ENCODE assay signal across 30 mouse cellular contexts in the genomic region with DNA sequence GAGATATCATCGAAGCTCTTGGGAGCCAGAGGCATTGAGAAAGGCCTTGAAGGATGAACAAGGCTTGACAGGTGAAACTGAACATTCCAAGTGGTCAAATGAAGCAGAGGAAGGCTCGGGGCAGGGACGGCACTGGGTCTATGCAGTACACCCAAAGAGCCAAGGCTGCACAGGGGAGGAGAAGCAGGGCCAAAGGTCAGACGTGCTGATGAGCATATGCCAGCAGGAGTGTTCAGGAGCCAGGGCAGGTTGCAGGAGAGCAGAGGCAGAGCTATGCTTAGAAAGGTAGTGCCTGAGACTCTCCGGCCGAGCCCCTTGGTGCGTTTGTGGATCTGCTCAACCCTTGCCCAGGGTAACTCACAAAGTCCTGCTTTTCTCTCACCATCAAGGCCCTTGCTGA.
"Had no signal": no experiment of that assay in that cellular context is flagged by ENCODE, and none has a peak within 500 bp of the region (broad histone marks: within the 10 kb centered on the region; RNA-seq: fewer than 3 reads in every experiment).

No protein-coding gene starts in this region.

- H3K27ac ChIP-seq: heart, embryonic 10.5 days; heart, embryonic 13.5 days; heart, embryonic 15.5 days; hindbrain, embryonic 10.5 days; hindbrain, embryonic 12.5 days; hindbrain, embryonic 14.5 days; hindbrain, embryonic 15.5 days; hindbrain, postnatal 0 days; intestine, embryonic 15.5 days; kidney, postnatal 0 days had no signal

- H3K27me3 ChIP-seq: heart, embryonic 12.5 days; heart, embryonic 13.5 days; heart, embryonic 15.5 days; hindbrain, embryonic 12.5 days; hindbrain, embryonic 15.5 days; intestine, embryonic 15.5 days had no signal

- H3K4me2 ChIP-seq: heart, embryonic 11.5 days; heart, embryonic 12.5 days; heart, embryonic 13.5 days; heart, embryonic 15.5 days; hindbrain, embryonic 12.5 days; hindbrain, embryonic 14.5 days; hindbrain, embryonic 15.5 days; intestine, embryonic 15.5 days had no signal

- H3K4me3 ChIP-seq: heart, adult 2 months; heart, embryonic 10.5 days; heart, embryonic 12.5 days; heart, embryonic 13.5 days; heart, embryonic 15.5 days; hindbrain, embryonic 10.5 days; hindbrain, embryonic 12.5 days; hindbrain, embryonic 15.5 days; intestine, embryonic 15.5 days; left cerebral cortex, adult 2 months had no signal

- DNase-seq: heart, adult 18-20 months; heart, adult 2 months; heart, postnatal 10 days; heart, postnatal 14 days; heart, postnatal 36 days; heart, postnatal 4 days; kidney, adult 11 months; kidney, postnatal 10 days; kidney, postnatal 14 days; kidney, postnatal 25 days; kidney, postnatal 4 days; layer of hippocampus, adult 9-11 months; layer of hippocampus, postnatal 36 days had no signal

- ATAC-seq: hindbrain, embryonic 16.5 days; hindbrain, postnatal 0 days; inflammation-experienced regulatory T-cells, adult 6 months; intestine, embryonic 15.5 days; intestine, embryonic 16.5 days; intestine, postnatal 0 days had no signal

- H3K9ac ChIP-seq: heart, embryonic 12.5 days; heart, embryonic 13.5 days; heart, embryonic 15.5 days; hindbrain, embryonic 12.5 days; hindbrain, embryonic 14.5 days; hindbrain, embryonic 15.5 days; intestine, embryonic 15.5 days had no signal

- H3K9me3 ChIP-seq: heart, embryonic 10.5 days; heart, embryonic 12.5 days; heart, embryonic 13.5 days; heart, embryonic 15.5 days; hindbrain, embryonic 10.5 days; hindbrain, embryonic 12.5 days; hindbrain, embryonic 15.5 days; intestine, embryonic 15.5 days had no signal

- H3K36me3 ChIP-seq: hindbrain, embryonic 10.5 days; hindbrain, embryonic 12.5 days; hindbrain, embryonic 15.5 days; intestine, embryonic 15.5 days had no signal
